Mouse (Mus musculus) frontal cortex, postnatal 10 days (tissue): ENCODE measurements around the gene Olfr148.

Source experiments
- DNase-seq, 2 experiments: peaks; one replicate each; pipeline ENCODE4 v3.0.0; 2022; ENCODE audit warnings: low spot score in 2 of 2, mixed read lengths in 1 of 2

The Olfr148 gene

DNA sequence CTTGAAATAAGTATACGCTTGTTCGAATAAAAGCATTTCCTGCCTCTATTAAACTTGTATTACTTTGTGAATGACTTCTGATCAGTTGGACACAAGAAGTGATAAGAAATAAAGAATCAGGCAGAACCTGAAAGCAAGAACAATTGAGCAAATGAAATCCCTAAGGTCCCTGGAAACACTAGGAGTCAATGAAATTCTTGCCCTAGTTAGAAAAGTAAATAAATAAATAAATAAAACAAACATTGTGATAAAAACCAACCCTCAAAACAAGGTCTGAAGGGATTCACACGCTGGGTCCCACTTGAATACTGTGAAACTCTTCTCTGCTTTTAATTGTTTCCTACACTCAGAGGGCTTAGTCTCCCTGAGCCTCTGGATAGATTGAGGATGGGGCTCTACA, at the start of gene Olfr148:
Gene Olfr148 (plus strand): TSS at position 301 of the 400 bp plus-strand sequence.
- DNase-seq = no peak

DNA sequence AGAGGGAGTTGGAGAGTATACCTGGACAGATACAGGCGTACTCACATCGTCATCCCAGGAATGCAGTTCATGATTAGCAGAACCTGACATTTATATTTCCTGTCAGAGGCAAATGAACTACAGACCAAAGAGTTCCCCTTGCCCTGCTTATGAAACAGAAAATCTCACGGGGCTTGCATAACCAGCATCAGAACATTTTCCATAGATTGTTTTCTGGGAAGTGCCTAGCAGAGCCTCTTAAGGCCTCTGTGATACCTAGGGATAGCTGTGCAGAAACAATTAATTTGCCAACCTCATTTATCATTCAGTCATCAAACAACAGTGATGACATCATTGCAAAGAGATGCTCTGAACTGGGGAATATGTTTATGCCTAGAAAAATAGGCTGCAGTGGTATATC, 35.0 kb upstream of the Olfr148 start, which contains the start of gene Olfr959:
Gene Olfr959 (minus strand): TSS at position 101 of the 400 bp plus-strand sequence.
- DNase-seq = no peak

DNA sequence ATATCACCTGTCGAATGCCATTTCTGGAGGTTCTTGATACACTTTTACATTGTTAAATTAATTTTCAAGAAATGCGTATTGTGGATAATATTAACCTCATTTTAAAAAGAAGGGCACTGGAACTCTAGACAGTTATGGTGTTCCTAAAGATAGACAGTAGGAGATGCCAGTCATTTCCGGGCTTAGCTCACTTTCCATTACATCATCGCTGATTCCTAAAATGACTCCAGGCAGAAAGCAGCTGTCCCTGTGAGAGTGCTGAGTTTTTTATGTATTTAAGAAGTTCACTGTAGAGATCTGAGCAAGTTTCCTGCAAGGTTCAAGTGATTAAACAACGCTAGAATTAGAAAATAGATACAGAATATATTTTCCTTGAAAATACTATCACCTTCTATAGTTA, 33.4 kb upstream of the Olfr148 start:
- no peak for DNase-seq

DNA sequence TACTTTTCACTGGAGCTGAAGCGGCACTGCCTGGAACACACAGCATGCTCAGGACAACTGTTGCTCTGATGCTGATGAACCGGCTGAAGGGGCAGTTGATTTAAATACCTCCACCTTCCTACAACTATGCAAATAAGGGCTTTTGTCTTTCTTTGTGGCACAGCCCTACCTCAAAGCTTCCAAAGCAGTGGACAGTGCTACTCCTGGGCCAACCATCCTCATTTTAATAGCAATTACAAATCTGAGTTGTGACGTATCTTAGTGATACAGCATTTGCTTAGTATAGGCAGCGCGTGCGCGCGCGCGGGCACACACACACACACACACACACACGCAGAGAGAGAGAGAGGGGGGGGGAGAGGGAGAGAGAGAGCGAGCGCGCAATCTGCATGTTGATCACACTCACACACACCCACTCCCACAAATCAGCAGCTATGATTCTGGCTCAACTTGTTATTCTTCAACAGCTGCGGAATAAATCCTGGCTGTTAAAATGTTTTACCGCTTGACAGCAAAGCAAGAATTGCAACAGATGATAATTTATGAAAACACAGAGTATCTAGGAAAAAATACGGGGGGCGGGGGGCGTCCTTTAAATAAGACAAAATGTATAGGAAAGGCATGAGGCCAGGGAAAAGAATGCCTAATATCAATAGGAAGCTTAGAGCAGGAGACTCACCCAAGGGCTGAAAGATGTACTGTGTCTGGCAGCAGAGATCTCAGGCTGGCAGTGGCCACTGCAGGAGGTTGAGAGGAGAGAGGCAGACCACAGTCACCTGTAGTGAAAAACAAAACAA, 7.7 kb upstream of the Olfr148 start:
- peak; percentile 14 to 17 for DNase-seq

DNA sequence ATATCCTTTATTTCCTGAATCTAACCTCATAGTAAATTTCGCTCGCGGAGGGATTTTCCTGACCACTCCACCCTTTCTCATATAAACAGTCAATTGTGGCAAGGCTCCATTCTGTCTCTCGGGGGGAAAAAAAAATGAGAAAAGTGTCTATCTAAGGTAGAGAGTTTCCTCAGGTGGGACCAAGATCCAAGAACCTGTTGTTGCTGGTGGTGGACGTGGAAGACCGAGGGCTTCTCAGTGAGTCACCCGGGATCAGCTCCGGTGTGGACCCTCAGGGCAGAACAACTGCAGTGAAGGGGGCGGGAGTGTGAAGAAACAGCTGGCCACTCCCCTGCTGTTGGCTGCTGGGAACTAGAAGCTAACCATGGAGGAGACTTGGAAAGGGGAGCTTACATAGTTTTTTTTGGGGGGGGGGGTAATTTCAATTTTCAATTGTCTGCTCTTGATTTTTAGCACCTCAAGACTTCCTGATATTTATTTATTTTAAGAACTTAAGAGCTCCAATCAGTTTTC, 7.1 kb upstream of the Olfr148 start:
- peak in 1 of 2 experiments; percentile 12 for DNase-seq

DNA sequence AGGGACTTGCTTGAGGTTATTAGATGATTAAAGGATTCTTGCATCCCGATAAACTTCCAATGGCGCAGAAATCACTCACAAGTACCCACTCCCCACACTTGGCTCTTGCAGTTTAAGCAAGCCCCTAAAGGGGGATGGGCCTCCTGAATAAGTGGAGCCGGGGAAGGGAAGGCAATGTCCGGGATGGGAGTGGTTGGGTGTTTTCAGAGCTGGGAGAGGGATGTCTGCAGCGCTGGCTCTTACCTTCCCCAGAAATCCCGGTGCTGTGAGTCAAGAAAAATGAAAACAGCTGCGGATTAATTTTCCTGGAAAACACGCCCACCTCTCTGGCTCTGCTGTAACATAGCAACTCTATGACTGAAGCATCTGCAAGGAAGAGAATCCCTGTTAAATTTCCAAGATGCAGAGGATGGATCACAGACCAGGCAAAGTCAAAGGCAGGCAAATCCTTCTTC, 6.4 kb upstream of the Olfr148 start, which contains the start of gene AW551984:
Gene AW551984 (minus strand): TSS at position 405 of the 455 bp plus-strand sequence.
- DNase-seq = no peak

DNA sequence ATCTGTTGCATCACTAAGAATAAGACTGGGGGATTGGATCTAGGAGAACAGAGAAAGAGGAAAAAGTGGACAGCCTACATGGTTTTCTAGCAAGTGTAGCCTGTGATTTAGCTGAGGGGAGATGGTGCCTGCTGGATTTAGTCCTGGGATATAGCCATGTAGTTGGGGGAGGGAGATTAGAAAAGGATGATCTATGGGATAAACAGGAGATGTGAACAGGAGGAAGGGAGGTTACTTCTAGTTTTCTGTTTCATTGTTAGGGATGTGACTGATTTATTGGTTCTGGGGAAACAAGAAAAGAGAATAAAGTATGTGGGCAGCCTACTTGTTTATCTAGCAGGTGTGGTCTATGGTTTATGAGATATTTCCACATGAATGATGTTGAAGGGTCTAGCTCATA, 2.0 kb upstream of the Olfr148 start:
- DNase-seq = no peak

DNA sequence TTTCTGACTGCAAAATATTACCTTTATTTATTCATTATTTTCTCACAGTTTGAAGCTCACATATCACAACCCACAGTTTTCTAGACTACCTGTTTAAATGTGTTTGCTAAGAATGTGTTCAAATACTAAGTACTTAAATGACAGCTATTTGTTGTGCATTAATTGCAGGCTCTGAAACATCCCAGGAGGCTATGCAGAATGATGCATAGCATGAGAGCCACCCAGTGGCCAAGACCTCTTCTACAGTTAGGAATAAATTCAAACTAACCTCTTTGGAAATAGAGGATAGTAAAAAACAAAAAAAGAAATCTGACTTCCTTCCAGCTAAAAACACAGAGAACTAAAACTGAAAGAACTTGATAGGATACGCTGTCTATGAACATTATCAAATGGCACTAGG, 1.5 kb downstream of the Olfr148 start:
- DNase-seq = no peak

- DNase-seq = no peak
These were observed 10.6 kb downstream of the Olfr148 start, which contains the start of gene Olfr960 for GRCm38 (mm10) chr9:39621073-39621472. Olfr960 (plus strand) TSS chr9:39621373.

GRCm38 (mm10) chr9:39623783-39624182, 13.3 kb downstream of the Olfr148 start:
- DNase-seq = no peak

- DNase-seq = no peak
These were observed 14.3 kb downstream of the Olfr148 start for GRCm38 (mm10) chr9:39624711-39625110.

DNA sequence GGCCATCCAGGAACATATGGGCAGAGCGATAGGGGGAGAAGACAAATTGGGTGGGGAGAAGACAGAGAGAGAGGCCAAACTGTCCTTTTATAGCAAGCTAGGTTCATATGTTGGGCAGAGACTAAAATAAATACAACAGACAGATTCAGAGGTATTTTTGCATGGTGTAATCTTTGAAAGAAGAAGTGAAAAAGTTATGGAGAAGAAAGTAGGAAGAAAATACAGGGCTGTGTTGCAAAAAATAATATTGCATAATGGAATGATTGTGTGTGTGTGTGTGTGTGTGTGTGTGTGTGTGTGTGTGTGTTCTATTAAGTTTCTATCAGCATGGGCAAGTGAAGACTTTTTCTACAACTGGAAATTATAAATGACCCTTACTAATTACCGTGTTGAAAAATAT, 18.6 kb downstream of the Olfr148 start:
- DNase-seq = no peak

- peak; percentile 25 to 31 for DNase-seq
These were observed 23.6 kb downstream of the Olfr148 start for GRCm38 (mm10) chr9:39633913-39634594.

GRCm38 (mm10) chr9:39644785-39645184, 34.3 kb downstream of the Olfr148 start, which contains the start of gene Olfr961:
Olfr961 (plus strand) TSS chr9:39645085.
- no peak for DNase-seq

DNA sequence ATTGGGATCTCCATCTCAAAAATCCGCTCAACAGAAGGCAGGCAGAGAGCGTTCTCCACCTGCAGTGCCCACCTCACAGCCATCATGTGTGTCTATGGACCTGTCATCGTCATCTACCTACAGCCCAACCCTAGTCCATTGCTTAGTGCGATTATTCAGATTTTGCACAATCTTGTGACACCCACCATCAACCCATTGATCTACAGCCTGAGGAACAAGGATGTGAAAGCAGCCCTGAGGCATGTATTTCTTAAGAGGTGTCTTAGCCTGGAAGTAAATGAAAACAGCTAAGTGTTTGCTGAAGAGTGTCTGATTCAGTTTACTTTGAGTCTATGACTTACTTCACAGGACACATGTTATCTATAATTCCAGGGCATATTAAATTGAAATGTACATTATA, 36.9 kb downstream of the Olfr148 start:
- no peak for DNase-seq

- no peak for DNase-seq
These were observed 44.4 kb downstream of the Olfr148 start for GRCm38 (mm10) chr9:39654756-39655396.
